Mouse (Mus musculus) ES-E14 (cell line): ENCODE results near the gene Crisp2. TPM values are rescaled to one million over a fixed set of nuclear protein-coding genes. Genes with fewer than 3 reads are reported as not detected.

Experiments
- DNase-seq: peaks from one replicate; pipeline ENCODE4 v3.0.0-alpha.2; 2013; ENCODE audit warnings: low read depth, low spot score
- H3K27ac ChIP-seq: 2 replicates; pipeline ENCODE4 v1.5.1; 2012; ENCODE audit warnings: low read depth, mild to moderate bottlenecking, low read length, moderate library complexity, mixed read lengths; ENCODE audit not compliant: poor library complexity, insufficient read depth, severe bottlenecking
- H3K36me3 ChIP-seq: 2 replicates; pipeline ENCODE4 v1.6.1; 2012; ENCODE audit warnings: mild to moderate bottlenecking, low read length, moderate library complexity, mixed read lengths; ENCODE audit not compliant: control insufficient read depth, poor library complexity, insufficient read depth, severe bottlenecking
- H3K4me1 ChIP-seq, 2 experiments: fragments of 150-350 bp in 1 of 2; sonication (generic) in 1 of 2; 2 replicates each; pipeline ENCODE4 v1.6.1; 2012; ENCODE audit warnings: low read length in 2 of 2, mild to moderate bottlenecking in 1 of 2, mixed read lengths in 1 of 2; ENCODE audit not compliant: control insufficient read depth in 2 of 2, insufficient read depth in 2 of 2, poor library complexity in 1 of 2
- H3K4me3 ChIP-seq, 2 experiments: fragments of 150-350 bp in 1 of 2; sonication (generic) in 1 of 2; 2 replicates each; pipeline ENCODE4 v1.5.1; 2012; ENCODE audit warnings: low read length in 2 of 2, low read depth in 1 of 2, mild to moderate bottlenecking in 1 of 2, mixed read lengths in 1 of 2; ENCODE audit not compliant: insufficient read depth in 1 of 2, poor library complexity in 1 of 2, severe bottlenecking in 1 of 2
- H3K9ac ChIP-seq: 2 replicates; pipeline ENCODE4 v1.6.1; 2012; ENCODE audit warnings: low read depth, mild to moderate bottlenecking, low read length, mixed read lengths; ENCODE audit not compliant: poor library complexity, insufficient read depth, severe bottlenecking
- H3K9me3 ChIP-seq: fragments of 150-350 bp; sonication (generic); 2 replicates; pipeline ENCODE4 v1.6.1; 2012; ENCODE audit warnings: low read depth, mild to moderate bottlenecking, low read length; ENCODE audit not compliant: control insufficient read depth, insufficient read depth
- CHD2 ChIP-seq: IDR thresholded peaks from 2 replicates; pipeline ENCODE4 v1.6.1; 2014; ENCODE audit warnings: mild to moderate bottlenecking, low read depth, low read length, inconsistent platforms
- HCFC1 ChIP-seq: IDR thresholded peaks from 2 replicates; pipeline ENCODE4 v1.6.1; 2012; ENCODE audit warnings: low read length, inconsistent platforms, borderline replicate concordance; ENCODE audit not compliant: insufficient read depth
- MAFK ChIP-seq: IDR thresholded peaks from 2 replicates; pipeline ENCODE4 v1.6.1; 2014; ENCODE audit warnings: mild to moderate bottlenecking, low read depth, low read length, inconsistent platforms; ENCODE audit not compliant: insufficient read depth
- ZC3H11A ChIP-seq: IDR thresholded peaks from 2 replicates; pipeline ENCODE4 v1.6.1; 2012; ENCODE audit warnings: low read depth, mild to moderate bottlenecking, inconsistent platforms, low read length, borderline replicate concordance
- ZNF384 ChIP-seq: IDR thresholded peaks from 2 replicates; pipeline ENCODE4 v1.6.1; 2012; ENCODE audit warnings: low read depth, low read length, inconsistent platforms
- in situ Hi-C, 2 experiments: fragments of 600-800 bp; cut with MboI; formaldehyde crosslinking; loops; one replicate each; pipeline ENCODE4 v1.15.1; 2025; ENCODE audit warnings: low sequenced_read_pairs in 2 of 2, inconsistent platforms in 1 of 2; ENCODE audit not compliant: unreplicated experiment in 2 of 2
- total RNA-seq: library from RNA; depleted of rRNA; stranded (reverse); fragments of 300-350 nt; gene quantifications from 2 replicates; pipeline ENCODE4 v1.2.3, GENCODE M21; 2012

Gene Crisp2
- total RNA-seq, 1 experiment: not detected

GRCm38 (mm10) chr17:40793921-40794854, 12.6 kb downstream of the Crisp2 start:
- H3K9me3 ChIP-seq: no peaks in the 10 kb centered on the region
- H3K4me1 ChIP-seq: no peaks in the 10 kb centered on the region
- peak; percentile 27 for DNase-seq
- no peak overlapping the region for H3K9ac ChIP-seq
- in situ Hi-C loops: no loop called here
- H3K4me3 ChIP-seq: no peak overlapping the region
- TF ChIP-seq ZNF384 (peak; percentile 74), ZC3H11A (no peak)
- H3K27ac ChIP-seq: no peak overlapping the region
- H3K36me3 ChIP-seq: no peaks in the 10 kb centered on the region

- no peak for TF ChIP-seq ZC3H11A
- in situ Hi-C loops: no loop called here
- Histone ChIP-seq H3K27ac (no peak overlapping the region), H3K4me1 (no peaks in the 10 kb centered on the region), H3K4me3 (no peak overlapping the region), H3K9me3 (no peaks in the 10 kb centered on the region), H3K9ac (no peak overlapping the region), H3K36me3 (no peaks in the 10 kb centered on the region)
- no peak for DNase-seq
Measured at GRCm38 (mm10) chr17:40789877-40790276, 16.9 kb downstream of the Crisp2 start.

- H3K4me3 ChIP-seq: no peak overlapping the region
- H3K9me3 ChIP-seq: no peaks in the 10 kb centered on the region
- H3K4me1 ChIP-seq: no peaks in the 10 kb centered on the region
- no peak for TF ChIP-seq ZNF384
- no peak for TF ChIP-seq ZC3H11A
- no peak for TF ChIP-seq MAFK
- TF ChIP-seq CHD2: no peak
- TF ChIP-seq HCFC1: no peak
- no peak overlapping the region for H3K9ac ChIP-seq
- in situ Hi-C loops: no loop called here
- no peak overlapping the region for H3K27ac ChIP-seq
- no peak for DNase-seq
- H3K36me3 ChIP-seq: no peaks in the 10 kb centered on the region
Measured at GRCm38 (mm10) chr17:40767120-40767519, 39.7 kb downstream of the Crisp2 start.

GRCm38 (mm10) chr17:40763662-40764061, 43.1 kb downstream of the Crisp2 start:
- Histone ChIP-seq H3K36me3 (no peaks in the 10 kb centered on the region), H3K4me1 (no peaks in the 10 kb centered on the region), H3K4me3 (no peak overlapping the region), H3K9me3 (no peaks in the 10 kb centered on the region), H3K27ac (no peak overlapping the region), H3K9ac (no peak overlapping the region)
- no peak for TF ChIP-seq ZNF384
- TF ChIP-seq HCFC1: no peak
- TF ChIP-seq MAFK: no peak
- no peak for TF ChIP-seq CHD2
- no peak for TF ChIP-seq ZC3H11A
- DNase-seq: no peak
- in situ Hi-C loops: no loop called here

GRCm38 (mm10) chr17:40731724-40732123, 75.1 kb downstream of the Crisp2 start:
- no peaks in the 10 kb centered on the region for H3K36me3 ChIP-seq
- H3K4me1 ChIP-seq: no peaks in the 10 kb centered on the region
- in situ Hi-C loops: no loop called here
- H3K9ac ChIP-seq: no peak overlapping the region
- H3K4me3 ChIP-seq: no peak overlapping the region
- H3K9me3 ChIP-seq: no peaks in the 10 kb centered on the region
- no peak for DNase-seq
- TF ChIP-seq MAFK: no peak
- no peak for TF ChIP-seq ZNF384
- no peak for TF ChIP-seq ZC3H11A
- no peak for TF ChIP-seq CHD2
- H3K27ac ChIP-seq: no peak overlapping the region
